Mouse (Mus musculus) ES-Bruce4 (cell line): ENCODE results near the gene Tex47. TPM values are rescaled to one million over a fixed set of nuclear protein-coding genes. Genes with fewer than 3 reads are reported as not detected.

Source experiments
- H3K27ac ChIP-seq: 2 replicates; pipeline ENCODE4 v1.5.1; 2012; ENCODE audit warnings: low read length, inconsistent platforms; ENCODE audit not compliant: insufficient read depth
- H3K27me3 ChIP-seq: 2 replicates; pipeline ENCODE4 v1.6.1; 2012; ENCODE audit warnings: mild to moderate bottlenecking, low read length, inconsistent platforms; ENCODE audit not compliant: control insufficient read depth, poor library complexity, insufficient read depth, severe bottlenecking
- H3K36me3 ChIP-seq: 2 replicates; pipeline ENCODE4 v1.6.1; 2012; ENCODE audit warnings: inconsistent platforms, mild to moderate bottlenecking, low read length, moderate library complexity; ENCODE audit not compliant: control insufficient read depth, poor library complexity, insufficient read depth, severe bottlenecking
- H3K4me1 ChIP-seq: one replicate; pipeline ENCODE4 v1.8.1; 2011; ENCODE audit warnings: low read length; ENCODE audit not compliant: control insufficient read depth, insufficient read depth
- H3K4me3 ChIP-seq: 2 replicates; pipeline ENCODE4 v1.5.1; 2011; ENCODE audit warnings: low read depth, mild to moderate bottlenecking, low read length
- H3K9ac ChIP-seq: 2 replicates; pipeline ENCODE4 v1.6.1; 2012; ENCODE audit warnings: low read depth, mild to moderate bottlenecking, inconsistent platforms; ENCODE audit not compliant: poor library complexity, severe bottlenecking
- H3K9me3 ChIP-seq: replicated peaks from 2 replicates; pipeline ENCODE4 v1.6.1; 2012; ENCODE audit warnings: mild to moderate bottlenecking, low read length, inconsistent platforms; ENCODE audit not compliant: control insufficient read depth, poor library complexity, insufficient read depth, severe bottlenecking
- CTCF ChIP-seq: IDR thresholded peaks from one replicate; pipeline ENCODE4 v1.8.1; 2011; ENCODE audit warnings: low read depth, low read length
- EP300 ChIP-seq: IDR thresholded peaks from 2 replicates; pipeline ENCODE4 v1.6.1; 2011; ENCODE audit warnings: low read depth, low read length; ENCODE audit not compliant: insufficient read depth
- POLR2A ChIP-seq: IDR thresholded peaks from one replicate; pipeline ENCODE4 v1.8.1; 2011; ENCODE audit warnings: low read length; ENCODE audit not compliant: insufficient read depth
- polyA plus RNA-seq: library from polyadenylated mRNA; stranded (reverse); fragments of >200 nt; gene quantifications from 2 replicates; pipeline ENCODE4 v1.2.4, GENCODE M21; 2011; ENCODE audit warnings: low read depth; ENCODE audit not compliant: missing spikeins, insufficient read depth, insufficient read length

The Tex47 gene
- polyA plus RNA-seq, 1 experiment, result not detected

DNA sequence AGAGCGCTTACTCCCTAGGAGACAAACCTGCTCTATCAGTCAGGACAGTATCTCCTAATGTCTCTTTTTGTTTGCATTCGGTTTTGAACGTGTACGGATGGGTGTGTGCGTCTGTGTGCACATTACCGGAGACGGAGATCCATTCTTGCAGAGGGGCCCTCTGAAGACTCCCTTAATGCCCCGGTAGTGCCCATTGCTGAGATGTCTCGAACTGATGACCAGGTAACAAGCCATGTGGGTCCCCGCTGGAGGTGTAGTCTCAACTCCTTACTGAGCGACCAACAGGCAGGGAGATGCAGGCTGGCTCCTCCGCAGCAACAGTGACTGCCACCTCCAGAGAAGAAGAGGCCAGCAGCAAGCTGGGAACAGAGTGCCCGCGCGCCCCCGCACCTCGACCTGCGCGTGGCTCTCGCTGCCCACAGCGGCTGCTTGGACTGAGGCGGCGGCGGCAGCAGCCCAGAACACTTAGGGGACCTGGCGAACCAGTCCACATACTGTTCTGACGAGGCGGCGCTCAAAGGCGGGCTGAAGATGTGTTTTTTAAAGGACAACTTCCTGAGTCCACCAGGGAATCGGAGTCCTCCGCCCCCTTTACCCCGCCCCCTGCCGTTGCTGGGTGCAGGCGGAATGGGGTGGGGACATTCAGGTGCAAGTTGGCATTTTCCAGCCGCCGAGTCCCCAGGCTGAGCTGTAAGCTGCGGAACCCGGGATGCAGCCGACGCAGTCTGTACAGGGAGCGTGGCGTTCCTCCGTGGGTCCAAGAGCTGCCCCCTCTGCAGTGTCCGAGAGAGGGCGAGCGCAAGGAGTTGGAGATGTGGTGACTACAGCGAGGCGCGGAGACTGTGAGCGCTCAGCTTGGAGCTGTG, 40.5 kb downstream of the Tex47 start, which contains the start of gene Zfp804b:
Gene Zfp804b, minus strand, starts transcription at position 612 of the 866 bp plus-strand sequence.
- Histone ChIP-seq H3K9me3 (no peaks in the 10 kb centered on the region), H3K4me3 (peak within 1 kb of the TSS; percentile 52), H3K4me1 (no peaks in the 10 kb centered on the region), H3K27ac (no peak within 1 kb of the TSS), H3K9ac (0 out of 2 replicates have a peak within 1 kb of the TSS, but pooled peaks have one; percentile 18), H3K27me3 (no peaks in the 10 kb centered on the region), H3K36me3 (no peaks in the 10 kb centered on the region)
- TF ChIP-seq CTCF (no peak), EP300 (no peak), POLR2A (no peak)

- no peak overlapping the region for H3K27ac ChIP-seq
- no peaks in the 10 kb centered on the region for H3K36me3 ChIP-seq
Observed at GRCm38 (mm10) chr5:7345011-7345389, 41.1 kb downstream of the Tex47 start.

More at GRCm38 (mm10) chr5:7345011-7345389, 41.1 kb downstream of the Tex47 start:
- TF ChIP-seq POLR2A (no peak), CTCF (no peak), EP300 (no peak)
- Histone ChIP-seq H3K4me3 (peak overlapping the region; percentile 52), H3K9me3 (no peaks in the 10 kb centered on the region), H3K27me3 (no peaks in the 10 kb centered on the region), H3K4me1 (no peaks in the 10 kb centered on the region), H3K9ac (0 out of 2 replicates have a peak overlapping the region, but pooled peaks have one; percentile 18)

Other genes with a start within 250 kb of the Tex47 start
- gene Zfp804b, start 40.6 kb downstream of the Tex47 start, polyA plus RNA-seq, result not detected in 2 replicates